Mouse (Mus musculus): ENCODE measurements around the gene Hmgn1. TPM values are rescaled to one million over a fixed set of nuclear protein-coding genes. Genes with fewer than 3 reads are reported as not detected.
A peak's percentile ranks its signal among the peaks of the same experiment; 100 is the strongest.

Gene Hmgn1
- polyA plus RNA-seq (2014; fragmentation: Nextera tagmentation; extraction: Ambion mirVana) = 528 and 592 TPM in 2 replicates

- H3K9ac ChIP-seq (ENCODE audit: low read depth, low read length) = peak within 1 kb of the TSS; percentile 99
- H3K36me3 ChIP-seq (ENCODE audit: control insufficient read depth, insufficient read depth, low read length) = peaks cover 40% of the 10 kb centered on the region
- H3K4me1 ChIP-seq (ENCODE audit: control insufficient read depth, insufficient read depth, low read length) = peaks cover 12% of the 10 kb centered on the region
- peak within 1 kb of the TSS; percentile 96 for H3K27ac ChIP-seq (replicated peaks; ENCODE audit: low read depth, low read length)
- peak within 1 kb of the TSS; percentile 96 for H3K4me3 ChIP-seq (ENCODE audit: low read depth, low read length)
- DNase-seq (ENCODE audit: low spot score) = peak; percentile 99
- WGBS = 1% methylated on average over 33 of the region's 72 CpGs
- ATAC-seq (ENCODE audit: low read depth) = peak; percentile 97
- H3K27me3 ChIP-seq (replicated peaks; ENCODE audit: control insufficient read depth, insufficient read depth, low read length) = no peaks in the 10 kb centered on the region
- H3K9me3 ChIP-seq (ENCODE audit: control insufficient read depth, low read length) = no peaks in the 10 kb centered on the region
- H3K4me2 ChIP-seq (ENCODE audit: low read depth, low read length) = peak within 1 kb of the TSS; percentile 86
Observed at GRCm38 (mm10) chr16:96127657-96128344, at the start of gene Hmgn1. Hmgn1 (minus strand) TSS chr16:96127729.

- H3K4me2 ChIP-seq (ENCODE audit: low read depth, low read length) = no peak overlapping the region
Observed at GRCm38 (mm10) chr16:96175399-96175798, 47.9 kb upstream of the Hmgn1 start.

GRCm38 (mm10) chr16:96173648-96174047 is 46.1 kb upstream of the Hmgn1 start:
- H3K9ac ChIP-seq (ENCODE audit: low read depth, low read length) = no peak overlapping the region
- H3K27ac ChIP-seq (replicated peaks; ENCODE audit: low read depth, low read length) = 0 out of 2 replicates have a peak overlapping the region, but pooled peaks have one; percentile 21
- no peak overlapping the region for H3K4me3 ChIP-seq (ENCODE audit: low read depth, low read length)
- ATAC-seq (ENCODE audit: low read depth) (no peak), DNase-seq (ENCODE audit: low spot score) (peak; percentile 60)
- no peaks in the 10 kb centered on the region for H3K9me3 ChIP-seq (ENCODE audit: control insufficient read depth, low read length)
- no peaks in the 10 kb centered on the region for H3K36me3 ChIP-seq (ENCODE audit: control insufficient read depth, insufficient read depth, low read length)
- H3K4me2 ChIP-seq (ENCODE audit: low read depth, low read length) = no peak overlapping the region
- no peaks in the 10 kb centered on the region for H3K4me1 ChIP-seq (ENCODE audit: control insufficient read depth, insufficient read depth, low read length)
- WGBS = 72% methylated on average over 8 of the region's 8 CpGs
- H3K27me3 ChIP-seq (replicated peaks; ENCODE audit: control insufficient read depth, insufficient read depth, low read length) = no peaks in the 10 kb centered on the region

More at GRCm38 (mm10) chr16:96175399-96175798, 47.9 kb upstream of the Hmgn1 start:
- no peaks in the 10 kb centered on the region for H3K27me3 ChIP-seq (replicated peaks; ENCODE audit: control insufficient read depth, insufficient read depth, low read length)
- no peak overlapping the region for H3K27ac ChIP-seq (replicated peaks; ENCODE audit: low read depth, low read length)
- no peaks in the 10 kb centered on the region for H3K4me1 ChIP-seq (ENCODE audit: control insufficient read depth, insufficient read depth, low read length)
- peak; percentile 50 for DNase-seq (ENCODE audit: low spot score)
- no peak overlapping the region for H3K4me3 ChIP-seq (ENCODE audit: low read depth, low read length)
- no peak overlapping the region for H3K9ac ChIP-seq (ENCODE audit: low read depth, low read length)
- 38% methylated on average over 2 of the region's 2 CpGs for WGBS
- no peaks in the 10 kb centered on the region for H3K36me3 ChIP-seq (ENCODE audit: control insufficient read depth, insufficient read depth, low read length)
- H3K9me3 ChIP-seq (ENCODE audit: control insufficient read depth, low read length) = no peaks in the 10 kb centered on the region
- peak; percentile 63 for ATAC-seq (ENCODE audit: low read depth)

- no peaks in the 10 kb centered on the region for H3K36me3 ChIP-seq (ENCODE audit: control insufficient read depth, insufficient read depth, low read length)
- H3K27me3 ChIP-seq (replicated peaks; ENCODE audit: control insufficient read depth, insufficient read depth, low read length) = no peaks in the 10 kb centered on the region
- ATAC-seq (ENCODE audit: low read depth) (no peak), DNase-seq (ENCODE audit: low spot score) (no peak)
- no peaks in the 10 kb centered on the region for H3K9me3 ChIP-seq (ENCODE audit: control insufficient read depth, low read length)
- H3K9ac ChIP-seq (ENCODE audit: low read depth, low read length) = no peak overlapping the region
- H3K4me3 ChIP-seq (ENCODE audit: low read depth, low read length) = no peak overlapping the region
- no peaks in the 10 kb centered on the region for H3K4me1 ChIP-seq (ENCODE audit: control insufficient read depth, insufficient read depth, low read length)
- no peak overlapping the region for H3K4me2 ChIP-seq (ENCODE audit: low read depth, low read length)
- 87% methylated on average over 4 of the region's 4 CpGs for WGBS
- no peak overlapping the region for H3K27ac ChIP-seq (replicated peaks; ENCODE audit: low read depth, low read length)
Observed at GRCm38 (mm10) chr16:96168837-96169236, 41.3 kb upstream of the Hmgn1 start.

- H3K36me3 ChIP-seq (ENCODE audit: control insufficient read depth, insufficient read depth, low read length) = no peaks in the 10 kb centered on the region
- H3K27me3 ChIP-seq (replicated peaks; ENCODE audit: control insufficient read depth, insufficient read depth, low read length) = no peaks in the 10 kb centered on the region
- no peak overlapping the region for H3K27ac ChIP-seq (replicated peaks; ENCODE audit: low read depth, low read length)
- no peak for DNase-seq (ENCODE audit: low spot score)
- no peaks in the 10 kb centered on the region for H3K9me3 ChIP-seq (ENCODE audit: control insufficient read depth, low read length)
- WGBS = 76% methylated on average over 4 of the region's 4 CpGs
- ATAC-seq (ENCODE audit: low read depth) = no peak
- H3K9ac ChIP-seq (ENCODE audit: low read depth, low read length) = no peak overlapping the region
- H3K4me3 ChIP-seq (ENCODE audit: low read depth, low read length) = no peak overlapping the region
- H3K4me1 ChIP-seq (ENCODE audit: control insufficient read depth, insufficient read depth, low read length) = no peaks in the 10 kb centered on the region
- H3K4me2 ChIP-seq (ENCODE audit: low read depth, low read length) = no peak overlapping the region
Observed at GRCm38 (mm10) chr16:96165723-96166264, 38.3 kb upstream of the Hmgn1 start.

- H3K9me3 ChIP-seq (ENCODE audit: control insufficient read depth, low read length) = no peaks in the 10 kb centered on the region
- H3K9ac ChIP-seq (ENCODE audit: low read depth, low read length) = no peak overlapping the region
- no peak overlapping the region for H3K27ac ChIP-seq (replicated peaks; ENCODE audit: low read depth, low read length)
- no peaks in the 10 kb centered on the region for H3K27me3 ChIP-seq (replicated peaks; ENCODE audit: control insufficient read depth, insufficient read depth, low read length)
- H3K36me3 ChIP-seq (ENCODE audit: control insufficient read depth, insufficient read depth, low read length) = 0 out of 2 replicates have a peak, but pooled peaks cover 3% of the 10 kb centered on the region
- no peak overlapping the region for H3K4me3 ChIP-seq (ENCODE audit: low read depth, low read length)
- no peak for DNase-seq (ENCODE audit: low spot score)
- no peaks in the 10 kb centered on the region for H3K4me1 ChIP-seq (ENCODE audit: control insufficient read depth, insufficient read depth, low read length)
- H3K4me2 ChIP-seq (ENCODE audit: low read depth, low read length) = no peak overlapping the region
- ATAC-seq (ENCODE audit: low read depth) = no peak
- 90% methylated on average over 4 of the region's 4 CpGs for WGBS
Observed at GRCm38 (mm10) chr16:96161336-96161735, 33.8 kb upstream of the Hmgn1 start.

- WGBS = 69% methylated on average over 1 of the region's 1 CpGs
Observed at GRCm38 (mm10) chr16:96160927-96161326, 33.4 kb upstream of the Hmgn1 start.

GRCm38 (mm10) chr16:96159794-96160346 is 32.3 kb upstream of the Hmgn1 start:
- WGBS = 81% methylated on average over 20 of the region's 20 CpGs
- Histone ChIP-seq H3K27ac (replicated peaks; ENCODE audit: low read depth, low read length) (peak overlapping the region; percentile 83), H3K4me1 (ENCODE audit: control insufficient read depth, insufficient read depth, low read length) (no peaks in the 10 kb centered on the region), H3K27me3 (replicated peaks; ENCODE audit: control insufficient read depth, insufficient read depth, low read length) (no peaks in the 10 kb centered on the region), H3K4me2 (ENCODE audit: low read depth, low read length) (peak overlapping the region; percentile 91), H3K4me3 (ENCODE audit: low read depth, low read length) (peak overlapping the region; percentile 55), H3K36me3 (ENCODE audit: control insufficient read depth, insufficient read depth, low read length) (peaks cover 7% of the 10 kb centered on the region; the same call in 1 of the 2 replicates), H3K9ac (ENCODE audit: low read depth, low read length) (peak overlapping the region; percentile 88), H3K9me3 (ENCODE audit: control insufficient read depth, low read length) (no peaks in the 10 kb centered on the region)
- no peak for DNase-seq (ENCODE audit: low spot score)
- 0 out of 2 replicates have a peak, but pooled peaks have one; percentile 15 for ATAC-seq (ENCODE audit: low read depth)

More at GRCm38 (mm10) chr16:96160927-96161326, 33.4 kb upstream of the Hmgn1 start:
- no peak overlapping the region for H3K9ac ChIP-seq (ENCODE audit: low read depth, low read length)
- H3K9me3 ChIP-seq (ENCODE audit: control insufficient read depth, low read length) = no peaks in the 10 kb centered on the region
- no peak for DNase-seq (ENCODE audit: low spot score)
- H3K27ac ChIP-seq (replicated peaks; ENCODE audit: low read depth, low read length) = no peak overlapping the region
- no peak overlapping the region for H3K4me2 ChIP-seq (ENCODE audit: low read depth, low read length)
- H3K4me1 ChIP-seq (ENCODE audit: control insufficient read depth, insufficient read depth, low read length) = no peaks in the 10 kb centered on the region
- peaks cover 7% of the 10 kb centered on the region; the same call in 1 of the 2 replicates for H3K36me3 ChIP-seq (ENCODE audit: control insufficient read depth, insufficient read depth, low read length)
- ATAC-seq (ENCODE audit: low read depth) = no peak
- H3K4me3 ChIP-seq (ENCODE audit: low read depth, low read length) = no peak overlapping the region
- no peaks in the 10 kb centered on the region for H3K27me3 ChIP-seq (replicated peaks; ENCODE audit: control insufficient read depth, insufficient read depth, low read length)
